Mouse (Mus musculus): ENCODE measurements at regions not wholly inside any gene's neighbourhood (a gene's known extent, or its start where the extent isn't known, plus 50 kb on each side); places are given as distances from the start of the nearest gene placed in this dataset.

DNA sequence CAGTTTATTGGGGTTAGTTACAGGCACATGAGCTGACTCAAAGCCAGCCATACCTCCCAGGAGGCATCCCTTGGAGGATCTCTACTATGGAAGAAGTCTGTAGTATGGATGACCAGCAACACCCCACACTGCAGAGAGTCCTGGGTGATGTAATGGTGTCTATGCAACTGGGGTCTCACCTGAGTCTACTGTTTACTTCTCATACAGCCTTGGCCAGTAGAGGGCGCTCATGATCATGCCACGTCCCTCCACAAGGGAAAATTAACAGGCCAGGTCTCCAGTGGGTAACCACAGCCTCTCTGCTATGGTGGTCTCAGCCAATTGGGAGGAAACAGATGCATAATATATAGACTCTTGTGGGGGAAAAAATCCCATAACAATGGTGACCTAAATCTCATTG, 111.7 kb downstream of the Cdh26 start:
- 21% methylated on average over 2 of the region's 2 CpGs for WGBS
- Histone ChIP-seq H3K9me3 (replicated peaks) (no peaks in the 10 kb centered on the region), H3K36me3 (no peaks in the 10 kb centered on the region), H3K4me3 (no peak overlapping the region), H3K4me1 (peaks cover 4% of the 10 kb centered on the region), H3K27ac (no peak overlapping the region), H3K27me3 (ENCODE audit: low read depth, poor library complexity, severe bottlenecking) (no peaks in the 10 kb centered on the region)
- DNase-seq (ENCODE audit: low spot score): peak; percentile 63

DNA sequence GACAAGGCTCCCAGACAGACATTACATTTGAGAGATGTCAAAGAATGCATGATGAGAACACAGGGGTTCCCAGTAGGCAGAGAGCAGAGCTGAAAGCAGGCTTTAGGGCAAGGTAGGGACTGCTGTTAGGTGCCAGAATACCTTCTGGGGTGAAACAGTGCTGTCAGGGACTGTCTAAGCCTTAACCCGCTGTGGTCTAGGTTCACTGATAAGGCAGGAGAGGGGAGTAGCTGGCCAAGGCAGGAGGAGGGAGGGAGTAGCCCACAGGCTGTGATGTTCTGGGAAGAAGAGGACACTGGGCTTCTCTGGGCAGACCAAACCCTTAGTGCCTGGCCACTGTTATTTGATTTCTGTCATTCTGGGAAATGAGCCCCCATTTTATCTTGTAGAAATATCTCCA, 114.1 kb downstream of the Cdh26 start:
- WGBS: 72% methylated on average over 1 of the region's 1 CpGs
- Histone ChIP-seq H3K27ac (no peak overlapping the region), H3K4me3 (no peak overlapping the region), H3K36me3 (no peaks in the 10 kb centered on the region), H3K9me3 (replicated peaks) (no peaks in the 10 kb centered on the region), H3K4me1 (peaks cover 28% of the 10 kb centered on the region), H3K27me3 (ENCODE audit: low read depth, poor library complexity, severe bottlenecking) (no peaks in the 10 kb centered on the region)
- no peak for DNase-seq (ENCODE audit: low spot score)

- Histone ChIP-seq H3K9me3 (replicated peaks) (no peaks in the 10 kb centered on the region), H3K4me3 (no peak overlapping the region), H3K4me1 (peaks cover 34% of the 10 kb centered on the region), H3K27me3 (ENCODE audit: low read depth, poor library complexity, severe bottlenecking) (no peaks in the 10 kb centered on the region), H3K36me3 (no peaks in the 10 kb centered on the region), H3K27ac (no peak overlapping the region)
- 86% methylated on average over 15 of the region's 15 CpGs for WGBS
- no peak for DNase-seq (ENCODE audit: low spot score)
These were observed 115.4 kb downstream of the Cdh26 start for GRCm38 (mm10) chr2:178545601-178546352.

DNA sequence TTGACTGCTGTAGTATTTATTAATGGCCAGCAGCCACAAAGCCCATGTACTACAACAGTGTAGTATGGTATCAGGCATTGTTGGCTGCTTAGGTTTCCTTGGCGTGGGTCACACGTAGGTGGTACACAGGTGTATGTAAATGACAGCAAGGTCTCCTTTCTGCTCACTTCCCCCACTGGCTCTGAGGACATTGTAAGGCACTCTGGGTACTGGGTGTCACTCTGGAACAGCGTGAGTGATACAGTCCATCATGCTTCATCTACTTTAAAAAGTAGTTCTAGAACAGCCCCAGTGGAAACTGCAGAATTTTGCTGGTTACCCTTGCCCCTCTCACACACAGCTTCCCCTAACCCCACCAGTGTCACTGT, 116.0 kb downstream of the Cdh26 start:
- DNase-seq (ENCODE audit: low spot score): no peak
- no peak overlapping the region for H3K27ac ChIP-seq
- H3K9me3 ChIP-seq (replicated peaks): no peaks in the 10 kb centered on the region
- H3K27me3 ChIP-seq (ENCODE audit: low read depth, poor library complexity, severe bottlenecking): no peaks in the 10 kb centered on the region
- H3K36me3 ChIP-seq: no peaks in the 10 kb centered on the region
- H3K4me1 ChIP-seq: peaks cover 40% of the 10 kb centered on the region
- H3K4me3 ChIP-seq: no peak overlapping the region
- 89% methylated on average over 3 of the region's 3 CpGs for WGBS

- H3K36me3 ChIP-seq: no peaks in the 10 kb centered on the region
- no peak overlapping the region for H3K27ac ChIP-seq
- no peak overlapping the region for H3K4me3 ChIP-seq
- peaks cover 41% of the 10 kb centered on the region for H3K4me1 ChIP-seq
- H3K9me3 ChIP-seq (replicated peaks): no peaks in the 10 kb centered on the region
- H3K27me3 ChIP-seq (ENCODE audit: low read depth, poor library complexity, severe bottlenecking): no peaks in the 10 kb centered on the region
- 68% methylated on average over 3 of the region's 3 CpGs for WGBS
- DNase-seq (ENCODE audit: low spot score): no peak
These were observed 116.6 kb downstream of the Cdh26 start for GRCm38 (mm10) chr2:178546888-178547287.

DNA sequence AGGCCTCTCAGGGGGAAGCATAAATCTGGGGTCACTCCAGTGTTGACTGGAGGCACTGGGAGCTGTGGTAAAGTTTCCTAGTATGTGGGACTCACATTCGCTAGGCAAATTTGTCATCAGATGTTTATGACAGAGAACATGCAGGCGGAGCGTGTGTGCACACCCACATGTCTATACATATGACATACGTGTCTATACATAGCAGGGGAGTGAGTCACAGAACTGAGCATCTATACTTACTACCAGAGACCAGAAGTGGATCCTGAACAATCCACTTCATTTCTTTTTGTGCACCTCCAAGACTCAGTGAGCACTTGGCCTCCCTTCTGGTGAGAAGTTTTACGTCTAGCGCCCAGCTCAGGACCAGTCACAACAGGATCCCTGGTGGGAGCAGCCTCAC, 118.6 kb downstream of the Cdh26 start:
- Histone ChIP-seq H3K4me1 (peaks cover 41% of the 10 kb centered on the region), H3K27ac (no peak overlapping the region), H3K27me3 (ENCODE audit: low read depth, poor library complexity, severe bottlenecking) (no peaks in the 10 kb centered on the region), H3K9me3 (replicated peaks) (no peaks in the 10 kb centered on the region), H3K4me3 (no peak overlapping the region), H3K36me3 (no peaks in the 10 kb centered on the region)
- no peak for DNase-seq (ENCODE audit: low spot score)
- 85% methylated on average over 6 of the region's 6 CpGs for WGBS

- WGBS: 79% methylated on average over 4 of the region's 4 CpGs
- H3K9me3 ChIP-seq (replicated peaks): no peaks in the 10 kb centered on the region
- no peak for DNase-seq (ENCODE audit: low spot score)
- peaks cover 27% of the 10 kb centered on the region for H3K4me1 ChIP-seq
- no peak overlapping the region for H3K4me3 ChIP-seq
- H3K27ac ChIP-seq: no peak overlapping the region
- no peaks in the 10 kb centered on the region for H3K36me3 ChIP-seq
- H3K27me3 ChIP-seq (ENCODE audit: low read depth, poor library complexity, severe bottlenecking): no peaks in the 10 kb centered on the region
These were observed 123.4 kb downstream of the Cdh26 start for GRCm38 (mm10) chr2:178553736-178554135.

GRCm38 (mm10) chr2:178555692-178556340, 125.5 kb downstream of the Cdh26 start:
- no peak overlapping the region for H3K4me3 ChIP-seq
- no peaks in the 10 kb centered on the region for H3K27me3 ChIP-seq (ENCODE audit: low read depth, poor library complexity, severe bottlenecking)
- H3K36me3 ChIP-seq: no peaks in the 10 kb centered on the region
- no peak overlapping the region for H3K27ac ChIP-seq
- no peaks in the 10 kb centered on the region for H3K9me3 ChIP-seq (replicated peaks)
- H3K4me1 ChIP-seq: peaks cover 14% of the 10 kb centered on the region
- no peak for DNase-seq (ENCODE audit: low spot score)
- 86% methylated on average over 3 of the region's 3 CpGs for WGBS

DNA sequence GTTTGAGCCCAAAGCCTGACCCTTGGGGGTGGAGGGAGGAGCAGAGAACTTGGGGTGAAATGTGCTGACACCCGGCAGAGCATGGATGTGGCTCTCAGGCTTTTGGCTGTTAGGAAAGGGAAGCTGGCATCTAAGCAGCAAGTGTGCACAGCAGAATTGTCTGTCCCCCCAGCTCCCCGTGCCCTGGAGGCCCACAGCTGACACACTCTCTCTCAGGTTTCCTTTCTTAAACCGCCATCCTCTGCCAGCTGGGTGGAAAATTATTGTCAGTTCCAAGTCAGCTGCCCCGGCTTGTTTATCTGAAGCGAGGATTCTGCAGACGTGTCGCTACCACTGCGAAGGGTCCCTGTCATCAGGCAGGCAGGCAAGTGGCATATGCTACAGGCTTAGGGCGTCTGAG, 127.6 kb downstream of the Cdh26 start:
- Histone ChIP-seq H3K36me3 (no peaks in the 10 kb centered on the region), H3K4me1 (peaks cover 8% of the 10 kb centered on the region; the same call in 1 of the 2 replicates), H3K27me3 (ENCODE audit: low read depth, poor library complexity, severe bottlenecking) (no peaks in the 10 kb centered on the region), H3K27ac (no peak overlapping the region), H3K4me3 (no peak overlapping the region), H3K9me3 (replicated peaks) (no peaks in the 10 kb centered on the region)
- 71% methylated on average over 9 of the region's 9 CpGs for WGBS
- DNase-seq (ENCODE audit: low spot score): no peak

GRCm38 (mm10) chr2:178563287-178563686, 133.0 kb downstream of the Cdh26 start:
- Histone ChIP-seq H3K36me3 (no peaks in the 10 kb centered on the region), H3K27ac (no peak overlapping the region), H3K4me1 (no peaks in the 10 kb centered on the region), H3K27me3 (ENCODE audit: low read depth, poor library complexity, severe bottlenecking) (no peaks in the 10 kb centered on the region), H3K9me3 (replicated peaks) (no peaks in the 10 kb centered on the region), H3K4me3 (no peak overlapping the region)
- DNase-seq (ENCODE audit: low spot score): no peak
- 87% methylated on average over 7 of the region's 7 CpGs for WGBS

DNA sequence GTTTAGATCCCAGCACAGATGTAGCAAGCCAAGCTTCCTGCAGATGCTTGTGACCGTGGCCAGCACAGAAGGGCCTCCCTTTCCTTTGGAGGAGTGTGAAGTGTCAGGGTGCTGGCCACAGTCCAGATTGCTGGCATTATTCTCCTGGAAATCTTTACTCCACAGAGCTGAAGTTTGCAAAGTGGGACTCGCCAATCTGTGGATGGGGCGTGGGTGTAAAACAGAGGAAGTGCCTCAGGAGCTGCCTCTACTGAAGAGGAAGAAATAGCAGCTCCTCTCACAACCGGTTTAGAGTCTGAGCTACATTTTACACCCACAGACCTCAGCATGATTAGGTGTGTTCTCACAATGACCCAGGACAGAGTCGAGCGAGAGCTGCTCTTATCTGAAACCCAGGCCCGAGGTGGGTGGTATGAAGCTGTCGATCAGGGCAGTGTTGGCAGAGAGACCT, 135.1 kb downstream of the Cdh26 start:
- no peak for DNase-seq (ENCODE audit: low spot score)
- no peaks in the 10 kb centered on the region for H3K36me3 ChIP-seq
- H3K27ac ChIP-seq: no peak overlapping the region
- H3K27me3 ChIP-seq (ENCODE audit: low read depth, poor library complexity, severe bottlenecking): no peaks in the 10 kb centered on the region
- no peaks in the 10 kb centered on the region for H3K4me1 ChIP-seq
- 82% methylated on average over 8 of the region's 8 CpGs for WGBS
- no peaks in the 10 kb centered on the region for H3K9me3 ChIP-seq (replicated peaks)
- no peak overlapping the region for H3K4me3 ChIP-seq

GRCm38 (mm10) chr2:178567493-178567892, 137.2 kb downstream of the Cdh26 start:
- Histone ChIP-seq H3K27ac (no peak overlapping the region), H3K27me3 (ENCODE audit: low read depth, poor library complexity, severe bottlenecking) (no peaks in the 10 kb centered on the region), H3K4me1 (no peaks in the 10 kb centered on the region), H3K36me3 (no peaks in the 10 kb centered on the region), H3K4me3 (no peak overlapping the region), H3K9me3 (replicated peaks) (no peaks in the 10 kb centered on the region)
- 85% methylated on average over 7 of the region's 7 CpGs for WGBS
- DNase-seq (ENCODE audit: low spot score): no peak

- Histone ChIP-seq H3K4me3 (no peak overlapping the region), H3K27me3 (ENCODE audit: low read depth, poor library complexity, severe bottlenecking) (no peaks in the 10 kb centered on the region), H3K27ac (no peak overlapping the region), H3K36me3 (no peaks in the 10 kb centered on the region), H3K4me1 (no peaks in the 10 kb centered on the region), H3K9me3 (replicated peaks) (no peaks in the 10 kb centered on the region)
- WGBS: 89% methylated on average over 5 of the region's 5 CpGs
- no peak for DNase-seq (ENCODE audit: low spot score)
These were observed 142.0 kb downstream of the Cdh26 start for GRCm38 (mm10) chr2:178572301-178572700.

Measured in limb, embryonic 10.5 days (tissue).